Mouse (Mus musculus) liver, adult 2 months (tissue): ENCODE measurements around the gene Dlgap4. TPM values are rescaled to one million over a fixed set of nuclear protein-coding genes. Genes with fewer than 3 reads are reported as not detected.

ENCODE experiments used
- DNase-seq: peaks from one replicate; pipeline ENCODE4 v3.0.0-alpha.2; 2011; ENCODE audit warnings: low read depth, low spot score; ENCODE audit errors: extremely low read depth
- H3K27ac ChIP-seq: fragments of 200-500 bp; replicated peaks from 2 replicates; pipeline ENCODE4 v1.5.1; 2012; ENCODE audit warnings: low read depth, mild to moderate bottlenecking, control low read depth, inconsistent platforms, low read length; ENCODE audit not compliant: insufficient read depth
- H3K27me3 ChIP-seq: fragments of 200-500 bp; 2 replicates; pipeline ENCODE4 v1.6.1; 2012; ENCODE audit warnings: mild to moderate bottlenecking, moderate library complexity, low read length, inconsistent platforms; ENCODE audit not compliant: control insufficient read depth, insufficient read depth
- H3K36me3 ChIP-seq: fragments of 200-500 bp; 2 replicates; pipeline ENCODE4 v1.6.1; 2012; ENCODE audit warnings: low read length, inconsistent platforms; ENCODE audit not compliant: control insufficient read depth, insufficient read depth
- H3K4me1 ChIP-seq: fragments of 200-500 bp; 2 replicates; pipeline ENCODE4 v1.6.1; 2011; ENCODE audit warnings: low read length; ENCODE audit not compliant: control insufficient read depth, insufficient read depth
- H3K4me3 ChIP-seq: fragments of 200-500 bp; 2 replicates; pipeline ENCODE4 v1.5.1; 2011; ENCODE audit warnings: low read depth, mild to moderate bottlenecking, control low read depth, low read length, moderate library complexity; ENCODE audit not compliant: insufficient read depth
- H3K79me2 ChIP-seq: fragments of 200-500 bp; 2 replicates; pipeline ENCODE4 v1.6.1; 2012; ENCODE audit warnings: inconsistent platforms, mild to moderate bottlenecking, low read length, moderate library complexity; ENCODE audit not compliant: control insufficient read depth, insufficient read depth
- H3K9ac ChIP-seq: fragments of 200-500 bp; 2 replicates; pipeline ENCODE4 v1.6.1; 2012; ENCODE audit warnings: low read depth, mild to moderate bottlenecking, control low read depth, inconsistent platforms, low read length
- CTCF ChIP-seq: fragments of 200-500 bp; IDR thresholded peaks from 2 replicates; pipeline ENCODE4 v1.5.1; 2011; ENCODE audit warnings: low read depth, low read length, control low read depth
- POLR2A ChIP-seq: fragments of 200-500 bp; IDR thresholded peaks from 2 replicates; pipeline ENCODE4 v1.6.1; 2011; ENCODE audit warnings: low read length, control low read depth; ENCODE audit not compliant: insufficient read depth; ENCODE audit errors: extremely low read depth
- WGBS: fragments of 180-500 bp; shearing (Covaris S2); methylation state at CpG from one replicate; pipeline ENCODE4 v1.1.7; 2018; 5-methylcytosine and 5-hydroxymethylcytosine counted together
- polyA plus RNA-seq: library from polyadenylated mRNA; depleted of rRNA; stranded (reverse); fragments of >200 nt; gene quantifications from 2 replicates; pipeline ENCODE4 v1.2.3, GENCODE M21; 2012
- total RNA-seq: library from RNA; depleted of rRNA; stranded (reverse); fragments of >200 nt; gene quantifications from 2 replicates; pipeline ENCODE4 v1.2.3, GENCODE M21; 2014

Dlgap4 gene
- total and polyA plus RNA-seq, 2 experiments: 3.2 to 22.8 TPM

GRCm38 (mm10) chr2:156594987-156595490, 18.5 kb upstream of the Dlgap4 start:
- TF ChIP-seq CTCF: no peak
- no peak for TF ChIP-seq POLR2A
- Histone ChIP-seq H3K79me2 (no peaks in the 10 kb centered on the region), H3K36me3 (no peaks in the 10 kb centered on the region), H3K9ac (no peak overlapping the region), H3K4me3 (no peak overlapping the region), H3K27ac (no peak overlapping the region), H3K4me1 (no peaks in the 10 kb centered on the region), H3K27me3 (no peaks in the 10 kb centered on the region; the same call in 1 of the 2 replicates)
- 50% methylated on average over 15 of the region's 15 CpGs for WGBS
- no peak for DNase-seq

DNA sequence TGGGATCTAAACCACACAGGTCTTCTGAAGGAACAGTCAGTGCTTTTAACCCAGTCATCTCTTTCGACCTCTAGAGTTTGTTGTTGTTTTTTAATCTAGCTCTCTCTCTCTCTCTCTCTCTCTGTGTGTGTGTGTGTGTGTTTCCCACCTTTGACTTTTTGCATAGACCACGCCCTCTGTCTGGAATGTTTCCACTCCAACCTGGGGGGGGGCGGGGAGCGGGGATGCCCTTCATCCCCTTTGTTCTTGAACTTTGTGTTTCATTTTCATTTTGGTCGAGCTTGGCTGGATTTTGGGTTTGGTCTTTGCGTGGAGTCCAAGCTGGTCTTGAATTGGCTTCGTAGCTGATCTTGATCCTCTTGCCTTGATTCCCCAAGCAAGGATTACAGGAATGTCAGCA, 10.9 kb upstream of the Dlgap4 start:
- TF ChIP-seq CTCF (no peak), POLR2A (no peak)
- Histone ChIP-seq H3K27me3 (no peaks in the 10 kb centered on the region; the same call in 1 of the 2 replicates), H3K9ac (no peak overlapping the region), H3K79me2 (no peaks in the 10 kb centered on the region), H3K4me1 (no peaks in the 10 kb centered on the region), H3K27ac (no peak overlapping the region), H3K4me3 (no peak overlapping the region), H3K36me3 (no peaks in the 10 kb centered on the region)
- WGBS: 73% methylated on average over 7 of the region's 7 CpGs
- DNase-seq: no peak

- 83% methylated on average over 9 of the region's 9 CpGs for WGBS
- TF ChIP-seq POLR2A (no peak), CTCF (no peak)
- no peaks in the 10 kb centered on the region for H3K4me1 ChIP-seq
These were observed 9.8 kb upstream of the Dlgap4 start for GRCm38 (mm10) chr2:156603671-156604070.

GRCm38 (mm10) chr2:156605144-156605543, 8.4 kb upstream of the Dlgap4 start:
- Histone ChIP-seq H3K4me1 (no peaks in the 10 kb centered on the region), H3K36me3 (no peaks in the 10 kb centered on the region), H3K9ac (no peak overlapping the region), H3K27me3 (no peaks in the 10 kb centered on the region), H3K79me2 (no peaks in the 10 kb centered on the region), H3K4me3 (no peak overlapping the region), H3K27ac (no peak overlapping the region)
- TF ChIP-seq CTCF (no peak), POLR2A (no peak)
- DNase-seq: no peak
- 40% methylated on average over 3 of the region's 3 CpGs for WGBS

More at GRCm38 (mm10) chr2:156603671-156604070, 9.8 kb upstream of the Dlgap4 start:
- no peak overlapping the region for H3K27ac ChIP-seq
- H3K79me2 ChIP-seq: no peaks in the 10 kb centered on the region
- H3K9ac ChIP-seq: no peak overlapping the region
- no peaks in the 10 kb centered on the region for H3K36me3 ChIP-seq
- no peak for DNase-seq
- H3K27me3 ChIP-seq: no peaks in the 10 kb centered on the region; the same call in 1 of the 2 replicates
- no peak overlapping the region for H3K4me3 ChIP-seq

DNA sequence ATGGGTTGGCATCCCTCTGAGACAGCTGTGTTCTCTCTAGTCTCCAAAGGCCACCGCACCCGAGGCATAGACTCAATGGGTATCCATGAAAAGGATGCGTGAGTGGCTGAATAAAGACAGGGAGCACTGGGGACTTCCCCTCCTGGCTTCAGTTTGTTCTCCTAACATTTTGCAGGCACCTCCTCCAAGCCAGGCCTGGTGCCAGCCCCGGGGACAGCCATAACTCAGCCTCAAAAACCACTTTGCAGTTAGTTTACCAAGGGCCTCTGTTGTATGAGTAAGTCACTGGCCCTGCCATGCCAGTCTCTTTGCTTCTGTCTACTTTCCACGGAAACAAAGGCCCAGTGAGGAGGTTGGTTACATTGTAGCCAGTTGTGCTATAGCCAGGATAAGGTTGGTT, 7.5 kb upstream of the Dlgap4 start:
- Histone ChIP-seq H3K27ac (no peak overlapping the region), H3K9ac (no peak overlapping the region), H3K4me1 (no peaks in the 10 kb centered on the region), H3K27me3 (no peaks in the 10 kb centered on the region), H3K79me2 (no peaks in the 10 kb centered on the region), H3K4me3 (no peak overlapping the region), H3K36me3 (no peaks in the 10 kb centered on the region)
- WGBS: 72% methylated on average over 5 of the region's 5 CpGs
- no peak for DNase-seq
- TF ChIP-seq POLR2A: no peak
- no peak for TF ChIP-seq CTCF

GRCm38 (mm10) chr2:156613081-156613540, 394 bp upstream of the Dlgap4 start:
- WGBS: 2% methylated on average over 34 of the region's 41 CpGs
- Histone ChIP-seq H3K36me3 (no peaks in the 10 kb centered on the region), H3K79me2 (no peaks in the 10 kb centered on the region), H3K9ac (no peak overlapping the region), H3K4me1 (no peaks in the 10 kb centered on the region), H3K27me3 (peaks cover 25% of the 10 kb centered on the region), H3K27ac (no peak overlapping the region), H3K4me3 (peak overlapping the region; percentile 11; the same call in 1 of the 2 replicates)
- TF ChIP-seq POLR2A (no peak), CTCF (peak; percentile 58)
- DNase-seq: peak; percentile 8
